Mouse (Mus musculus) forebrain, embryonic 10.5 days (tissue): ENCODE measurements around the gene Rdh16. TPM values are rescaled to one million over a fixed set of nuclear protein-coding genes. Genes with fewer than 3 reads are reported as not detected.
"Not testable (repeated sequence)": the region's sequence is repeated elsewhere in the genome, so short reads cannot be mapped to it uniquely, and the experiment has no call there.

Experiments
- DNase-seq: peaks from one replicate; pipeline ENCODE4 v3.0.0-alpha.2; 2017; ENCODE audit warnings: low spot score; ENCODE audit errors: extremely low spot score
- H3K27ac ChIP-seq: fragments of 300-500 bp; sonication (generic); 2 replicates; pipeline ENCODE4 v1.5.1; 2016; ENCODE audit warnings: mild to moderate bottlenecking
- H3K27me3 ChIP-seq: fragments of 300-500 bp; sonication (generic); 2 replicates; pipeline ENCODE4 v1.6.1; 2016; ENCODE audit warnings: mild to moderate bottlenecking; ENCODE audit not compliant: poor library complexity, severe bottlenecking
- H3K36me3 ChIP-seq: fragments of 300-500 bp; sonication (generic); replicated peaks from 2 replicates; pipeline ENCODE4 v1.6.1; 2016; ENCODE audit warnings: mild to moderate bottlenecking, moderate library complexity
- H3K4me1 ChIP-seq: fragments of 300-500 bp; sonication (generic); 2 replicates; pipeline ENCODE4 v1.6.1; 2016
- H3K4me3 ChIP-seq: fragments of 300-500 bp; sonication (generic); 2 replicates; pipeline ENCODE4 v1.5.1; 2016; ENCODE audit warnings: mild to moderate bottlenecking, moderate library complexity
- H3K9me3 ChIP-seq: fragments of 300-500 bp; sonication (generic); 2 replicates; pipeline ENCODE4 v1.6.1; 2016; ENCODE audit warnings: mild to moderate bottlenecking, moderate library complexity
- WGBS: fragments of 180-500 bp; shearing (Covaris S2); methylation state at CpG from one replicate; pipeline ENCODE4 v1.1.7; 2016; 5-methylcytosine and 5-hydroxymethylcytosine counted together
- polyA plus RNA-seq: library from polyadenylated mRNA; unstranded; fragments of >200 nt; fragmentation: Nextera tagmentation; extraction: Ambion mirVana; gene quantifications from 2 replicates; pipeline ENCODE4 v1.2.1, GENCODE M21; 2016

The Rdh16 gene
- polyA plus RNA-seq, 1 experiment from 2014 or later: not detected

GRCm38 (mm10) chr10:127845945-127846344 is 45.0 kb downstream of the Rdh16 start:
- H3K27ac ChIP-seq, DNase-seq, H3K9me3 ChIP-seq, H3K4me3 ChIP-seq, H3K4me1 ChIP-seq, H3K36me3 ChIP-seq, H3K27me3 ChIP-seq: not testable (repeated sequence)
- WGBS: 94% methylated on average over 5 of the region's 5 CpGs

- H3K9me3 ChIP-seq: no peaks in the 10 kb centered on the region
- H3K27ac ChIP-seq: no peak overlapping the region
- no peaks in the 10 kb centered on the region for H3K4me1 ChIP-seq
- H3K27me3 ChIP-seq: no peaks in the 10 kb centered on the region
- 88% methylated on average over 1 of the region's 1 CpGs for WGBS
- H3K36me3 ChIP-seq: no peaks in the 10 kb centered on the region
- no peak for DNase-seq
- no peak overlapping the region for H3K4me3 ChIP-seq
Measured at GRCm38 (mm10) chr10:127848089-127848488, 47.1 kb downstream of the Rdh16 start.

- Histone ChIP-seq H3K4me3 (no peak within 1 kb of the TSS), H3K4me1 (no peaks in the 10 kb centered on the region), H3K36me3 (no peaks in the 10 kb centered on the region), H3K27me3 (no peaks in the 10 kb centered on the region), H3K9me3 (no peaks in the 10 kb centered on the region), H3K27ac (no peak within 1 kb of the TSS)
- WGBS: 74% methylated on average over 1 of the region's 1 CpGs
- no peak for DNase-seq
Measured at GRCm38 (mm10) chr10:127849628-127850027, 48.7 kb downstream of the Rdh16 start, which contains the start of gene Rdh19. TSS of gene Rdh19 (plus strand) at chr10:127849928.

GRCm38 (mm10) chr10:127856376-127856775 is 55.4 kb downstream of the Rdh16 start:
- Histone ChIP-seq H3K4me3 (no peak overlapping the region), H3K9me3 (no peaks in the 10 kb centered on the region), H3K4me1 (no peaks in the 10 kb centered on the region), H3K27ac (no peak overlapping the region), H3K36me3 (no peaks in the 10 kb centered on the region), H3K27me3 (no peaks in the 10 kb centered on the region)
- no peak for DNase-seq

- Histone ChIP-seq H3K9me3 (no peaks in the 10 kb centered on the region; the same call in 1 of the 2 replicates), H3K36me3 (no peaks in the 10 kb centered on the region), H3K4me3 (no peak overlapping the region), H3K27ac (no peak overlapping the region), H3K27me3 (no peaks in the 10 kb centered on the region), H3K4me1 (no peaks in the 10 kb centered on the region)
- DNase-seq: no peak
Measured at GRCm38 (mm10) chr10:127864931-127865330, 64.0 kb downstream of the Rdh16 start.

- no peaks in the 10 kb centered on the region for H3K27me3 ChIP-seq
- H3K27ac ChIP-seq: no peak within 1 kb of the TSS
- 82% methylated on average over 3 of the region's 3 CpGs for WGBS
- peaks cover 9% of the 10 kb centered on the region; the same call in 1 of the 2 replicates for H3K9me3 ChIP-seq
- no peak within 1 kb of the TSS for H3K4me3 ChIP-seq
- no peaks in the 10 kb centered on the region for H3K4me1 ChIP-seq
- DNase-seq: no peak
- no peaks in the 10 kb centered on the region for H3K36me3 ChIP-seq
Measured at GRCm38 (mm10) chr10:127866232-127866631, 65.3 kb downstream of the Rdh16 start, which contains the start of gene Rdh16f2. TSS of gene Rdh16f2 (plus strand) at chr10:127866474.

GRCm38 (mm10) chr10:127872484-127872883 is 71.5 kb downstream of the Rdh16 start:
- H3K27me3 ChIP-seq: no peaks in the 10 kb centered on the region
- 70% methylated on average over 4 of the region's 4 CpGs for WGBS
- no peak for DNase-seq

GRCm38 (mm10) chr10:127877681-127878080 is 76.7 kb downstream of the Rdh16 start:
- H3K4me3 ChIP-seq: no peak overlapping the region

More at GRCm38 (mm10) chr10:127872484-127872883, 71.5 kb downstream of the Rdh16 start:
- H3K9me3 ChIP-seq: peaks cover 9% of the 10 kb centered on the region; the same call in 1 of the 2 replicates
- no peaks in the 10 kb centered on the region for H3K36me3 ChIP-seq
- H3K4me3 ChIP-seq: no peak overlapping the region
- no peaks in the 10 kb centered on the region for H3K4me1 ChIP-seq
- no peak overlapping the region for H3K27ac ChIP-seq

GRCm38 (mm10) chr10:127878262-127879057 is 77.5 kb downstream of the Rdh16 start:
- Histone ChIP-seq H3K27ac (no peak overlapping the region), H3K27me3 (no peaks in the 10 kb centered on the region), H3K9me3 (no peaks in the 10 kb centered on the region), H3K4me1 (no peaks in the 10 kb centered on the region), H3K36me3 (no peaks in the 10 kb centered on the region), H3K4me3 (no peak overlapping the region)
- 82% methylated on average over 3 of the region's 3 CpGs for WGBS
- no peak for DNase-seq

More at GRCm38 (mm10) chr10:127877681-127878080, 76.7 kb downstream of the Rdh16 start:
- Histone ChIP-seq H3K27ac (no peak overlapping the region), H3K4me1 (no peaks in the 10 kb centered on the region), H3K9me3 (no peaks in the 10 kb centered on the region), H3K27me3 (no peaks in the 10 kb centered on the region), H3K36me3 (no peaks in the 10 kb centered on the region)
- no peak for DNase-seq
- 46% methylated on average over 2 of the region's 2 CpGs for WGBS

- Histone ChIP-seq H3K27ac (no peak overlapping the region), H3K4me1 (no peaks in the 10 kb centered on the region), H3K27me3 (no peaks in the 10 kb centered on the region), H3K9me3 (no peaks in the 10 kb centered on the region), H3K4me3 (no peak overlapping the region), H3K36me3 (no peaks in the 10 kb centered on the region)
- WGBS: 91% methylated on average over 3 of the region's 3 CpGs
- no peak for DNase-seq
Measured at GRCm38 (mm10) chr10:127879155-127879688, 78.3 kb downstream of the Rdh16 start.

GRCm38 (mm10) chr10:127881041-127881440 is 80.1 kb downstream of the Rdh16 start:
- no peaks in the 10 kb centered on the region for H3K36me3 ChIP-seq
- H3K27me3 ChIP-seq: no peaks in the 10 kb centered on the region
- H3K27ac ChIP-seq: no peak overlapping the region
- no peaks in the 10 kb centered on the region for H3K9me3 ChIP-seq
- DNase-seq: no peak
- H3K4me1 ChIP-seq: no peaks in the 10 kb centered on the region
- WGBS: 85% methylated on average over 4 of the region's 4 CpGs
- no peak overlapping the region for H3K4me3 ChIP-seq

GRCm38 (mm10) chr10:127886551-127886950 is 85.6 kb downstream of the Rdh16 start:
- Histone ChIP-seq H3K9me3 (no peaks in the 10 kb centered on the region), H3K4me3 (no peak overlapping the region), H3K36me3 (no peaks in the 10 kb centered on the region), H3K27ac (no peak overlapping the region), H3K4me1 (peaks cover 7% of the 10 kb centered on the region), H3K27me3 (no peaks in the 10 kb centered on the region)
- 90% methylated on average over 1 of the region's 1 CpGs for WGBS
- no peak for DNase-seq

GRCm38 (mm10) chr10:127886971-127887370 is 86.0 kb downstream of the Rdh16 start:
- 87% methylated on average over 4 of the region's 4 CpGs for WGBS
- no peaks in the 10 kb centered on the region for H3K27me3 ChIP-seq
- no peak for DNase-seq

More at GRCm38 (mm10) chr10:127886971-127887370, 86.0 kb downstream of the Rdh16 start:
- no peak overlapping the region for H3K4me3 ChIP-seq
- H3K9me3 ChIP-seq: no peaks in the 10 kb centered on the region
- H3K36me3 ChIP-seq: no peaks in the 10 kb centered on the region
- peaks cover 7% of the 10 kb centered on the region for H3K4me1 ChIP-seq
- no peak overlapping the region for H3K27ac ChIP-seq
